Mouse (Mus musculus): ENCODE measurements around the gene H2afy2. TPM values are rescaled to one million over a fixed set of nuclear protein-coding genes. Genes with fewer than 3 reads are reported as not detected.

H2afy2 gene
- polyA plus RNA-seq, 1 experiment from 2014 or later: 44.2 TPM

- ATAC-seq (replicated peaks; ENCODE audit: extremely low read depth, insufficient read depth, low FRiP score): no peak
- Histone ChIP-seq H3K9ac (ENCODE audit: low read length) (no peak overlapping the region), H3K4me2 (ENCODE audit: low read depth, low read length) (no peak overlapping the region), H3K9me3 (replicated peaks; ENCODE audit: control insufficient read depth, low read length) (peaks cover 9% of the 10 kb centered on the region), H3K27ac (ENCODE audit: low read length) (no peak overlapping the region), H3K4me3 (ENCODE audit: low read length) (no peak overlapping the region), H3K27me3 (ENCODE audit: control insufficient read depth, insufficient read depth, low read length) (no peaks in the 10 kb centered on the region), H3K4me1 (ENCODE audit: control insufficient read depth, insufficient read depth, low read length) (no peaks in the 10 kb centered on the region), H3K36me3 (ENCODE audit: control insufficient read depth, insufficient read depth) (peaks cover 46% of the 10 kb centered on the region)
- 83% methylated on average over 4 of the region's 4 CpGs for WGBS
These were observed 42.1 kb downstream of the H2afy2 start for GRCm38 (mm10) chr10:61741873-61742272.

- Histone ChIP-seq H3K27me3 (ENCODE audit: control insufficient read depth, insufficient read depth, low read length) (no peaks in the 10 kb centered on the region), H3K27ac (ENCODE audit: low read length) (no peak overlapping the region), H3K36me3 (ENCODE audit: control insufficient read depth, insufficient read depth) (peaks cover 41% of the 10 kb centered on the region), H3K4me2 (ENCODE audit: low read depth, low read length) (no peak overlapping the region), H3K4me3 (ENCODE audit: low read length) (no peak overlapping the region), H3K9ac (ENCODE audit: low read length) (no peak overlapping the region), H3K4me1 (ENCODE audit: control insufficient read depth, insufficient read depth, low read length) (no peaks in the 10 kb centered on the region), H3K9me3 (replicated peaks; ENCODE audit: control insufficient read depth, low read length) (peaks cover 9% of the 10 kb centered on the region)
- ATAC-seq (replicated peaks; ENCODE audit: extremely low read depth, insufficient read depth, low FRiP score): no peak
- 77% methylated on average over 1 of the region's 1 CpGs for WGBS
These were observed 42.6 kb downstream of the H2afy2 start for GRCm38 (mm10) chr10:61741306-61741705.

GRCm38 (mm10) chr10:61738126-61738525 is 45.8 kb downstream of the H2afy2 start:
- no peak for ATAC-seq (replicated peaks; ENCODE audit: extremely low read depth, insufficient read depth, low FRiP score)
- no peak overlapping the region for H3K4me3 ChIP-seq (ENCODE audit: low read length)
- H3K9ac ChIP-seq (ENCODE audit: low read length): no peak overlapping the region
- H3K27me3 ChIP-seq (ENCODE audit: control insufficient read depth, insufficient read depth, low read length): no peaks in the 10 kb centered on the region
- H3K4me2 ChIP-seq (ENCODE audit: low read depth, low read length): no peak overlapping the region
- H3K36me3 ChIP-seq (ENCODE audit: control insufficient read depth, insufficient read depth): peaks cover 20% of the 10 kb centered on the region
- no peaks in the 10 kb centered on the region for H3K9me3 ChIP-seq (replicated peaks; ENCODE audit: control insufficient read depth, low read length)
- H3K4me1 ChIP-seq (ENCODE audit: control insufficient read depth, insufficient read depth, low read length): no peaks in the 10 kb centered on the region
- 81% methylated on average over 4 of the region's 4 CpGs for WGBS
- H3K27ac ChIP-seq (ENCODE audit: low read length): no peak overlapping the region

GRCm38 (mm10) chr10:61737537-61737936 is 46.4 kb downstream of the H2afy2 start:
- no peak for ATAC-seq (replicated peaks; ENCODE audit: extremely low read depth, insufficient read depth, low FRiP score)
- Histone ChIP-seq H3K4me2 (ENCODE audit: low read depth, low read length) (no peak overlapping the region), H3K9ac (ENCODE audit: low read length) (no peak overlapping the region), H3K36me3 (ENCODE audit: control insufficient read depth, insufficient read depth) (peaks cover 18% of the 10 kb centered on the region), H3K27ac (ENCODE audit: low read length) (no peak overlapping the region), H3K27me3 (ENCODE audit: control insufficient read depth, insufficient read depth, low read length) (no peaks in the 10 kb centered on the region), H3K4me3 (ENCODE audit: low read length) (no peak overlapping the region), H3K9me3 (replicated peaks; ENCODE audit: control insufficient read depth, low read length) (no peaks in the 10 kb centered on the region), H3K4me1 (ENCODE audit: control insufficient read depth, insufficient read depth, low read length) (no peaks in the 10 kb centered on the region)
- 86% methylated on average over 1 of the region's 1 CpGs for WGBS

GRCm38 (mm10) chr10:61736671-61737078 is 47.3 kb downstream of the H2afy2 start:
- Histone ChIP-seq H3K4me3 (ENCODE audit: low read length) (no peak overlapping the region), H3K4me2 (ENCODE audit: low read depth, low read length) (no peak overlapping the region), H3K36me3 (ENCODE audit: control insufficient read depth, insufficient read depth) (peaks cover 14% of the 10 kb centered on the region), H3K4me1 (ENCODE audit: control insufficient read depth, insufficient read depth, low read length) (no peaks in the 10 kb centered on the region), H3K27me3 (ENCODE audit: control insufficient read depth, insufficient read depth, low read length) (no peaks in the 10 kb centered on the region), H3K9ac (ENCODE audit: low read length) (no peak overlapping the region), H3K9me3 (replicated peaks; ENCODE audit: control insufficient read depth, low read length) (no peaks in the 10 kb centered on the region), H3K27ac (ENCODE audit: low read length) (no peak overlapping the region)
- WGBS: 55% methylated on average over 10 of the region's 10 CpGs
- no peak for ATAC-seq (replicated peaks; ENCODE audit: extremely low read depth, insufficient read depth, low FRiP score)

GRCm38 (mm10) chr10:61734377-61734776 is 49.6 kb downstream of the H2afy2 start:
- 46% methylated on average over 3 of the region's 3 CpGs for WGBS
- Histone ChIP-seq H3K4me1 (ENCODE audit: control insufficient read depth, insufficient read depth, low read length) (no peaks in the 10 kb centered on the region), H3K27ac (ENCODE audit: low read length) (no peak overlapping the region), H3K4me2 (ENCODE audit: low read depth, low read length) (no peak overlapping the region), H3K9me3 (replicated peaks; ENCODE audit: control insufficient read depth, low read length) (no peaks in the 10 kb centered on the region), H3K27me3 (ENCODE audit: control insufficient read depth, insufficient read depth, low read length) (no peaks in the 10 kb centered on the region), H3K4me3 (ENCODE audit: low read length) (no peak overlapping the region), H3K9ac (ENCODE audit: low read length) (no peak overlapping the region), H3K36me3 (ENCODE audit: control insufficient read depth, insufficient read depth) (peaks cover 14% of the 10 kb centered on the region)
- no peak for ATAC-seq (replicated peaks; ENCODE audit: extremely low read depth, insufficient read depth, low FRiP score)

- no peaks in the 10 kb centered on the region for H3K4me1 ChIP-seq (ENCODE audit: control insufficient read depth, insufficient read depth, low read length)
- WGBS: 96% methylated on average over 6 of the region's 6 CpGs
- H3K4me2 ChIP-seq (ENCODE audit: low read depth, low read length): no peak overlapping the region
- no peak overlapping the region for H3K27ac ChIP-seq (ENCODE audit: low read length)
- H3K36me3 ChIP-seq (ENCODE audit: control insufficient read depth, insufficient read depth): peaks cover 18% of the 10 kb centered on the region
- H3K27me3 ChIP-seq (ENCODE audit: control insufficient read depth, insufficient read depth, low read length): no peaks in the 10 kb centered on the region
- H3K4me3 ChIP-seq (ENCODE audit: low read length): no peak overlapping the region
- H3K9me3 ChIP-seq (replicated peaks; ENCODE audit: control insufficient read depth, low read length): no peaks in the 10 kb centered on the region
- ATAC-seq (replicated peaks; ENCODE audit: extremely low read depth, insufficient read depth, low FRiP score): no peak
- H3K9ac ChIP-seq (ENCODE audit: low read length): no peak overlapping the region
These were observed 53.8 kb downstream of the H2afy2 start for GRCm38 (mm10) chr10:61730171-61730570.

GRCm38 (mm10) chr10:61729181-61729580 is 54.8 kb downstream of the H2afy2 start:
- Histone ChIP-seq H3K27me3 (ENCODE audit: control insufficient read depth, insufficient read depth, low read length) (no peaks in the 10 kb centered on the region), H3K27ac (ENCODE audit: low read length) (no peak overlapping the region), H3K4me2 (ENCODE audit: low read depth, low read length) (no peak overlapping the region), H3K9me3 (replicated peaks; ENCODE audit: control insufficient read depth, low read length) (no peaks in the 10 kb centered on the region), H3K4me1 (ENCODE audit: control insufficient read depth, insufficient read depth, low read length) (no peaks in the 10 kb centered on the region), H3K4me3 (ENCODE audit: low read length) (no peak overlapping the region), H3K9ac (ENCODE audit: low read length) (no peak overlapping the region), H3K36me3 (ENCODE audit: control insufficient read depth, insufficient read depth) (peaks cover 18% of the 10 kb centered on the region)
- 78% methylated on average over 11 of the region's 11 CpGs for WGBS
- ATAC-seq (replicated peaks; ENCODE audit: extremely low read depth, insufficient read depth, low FRiP score): no peak

GRCm38 (mm10) chr10:61723271-61723670 is 60.7 kb downstream of the H2afy2 start:
- Histone ChIP-seq H3K4me2 (ENCODE audit: low read depth, low read length) (no peak overlapping the region), H3K9me3 (replicated peaks; ENCODE audit: control insufficient read depth, low read length) (no peaks in the 10 kb centered on the region), H3K4me3 (ENCODE audit: low read length) (no peak overlapping the region), H3K9ac (ENCODE audit: low read length) (no peak overlapping the region), H3K4me1 (ENCODE audit: control insufficient read depth, insufficient read depth, low read length) (peaks cover 5% of the 10 kb centered on the region; the same call in 1 of the 2 replicates), H3K27me3 (ENCODE audit: control insufficient read depth, insufficient read depth, low read length) (no peaks in the 10 kb centered on the region), H3K27ac (ENCODE audit: low read length) (peak overlapping the region; percentile 38; the same call in 1 of the 2 replicates), H3K36me3 (ENCODE audit: control insufficient read depth, insufficient read depth) (peaks cover 7% of the 10 kb centered on the region)
- WGBS: 36% methylated on average over 6 of the region's 6 CpGs
- peak; percentile 63 for ATAC-seq (replicated peaks; ENCODE audit: extremely low read depth, insufficient read depth, low FRiP score)
